Mouse (Mus musculus) activated CD4-positive, CD25-positive, alpha-beta regulatory T cell, adult 4 months (primary cell): ENCODE results near the gene Nol3. TPM values are rescaled to one million over a fixed set of nuclear protein-coding genes. Genes with fewer than 3 reads are reported as not detected.

Experiments used
- ATAC-seq: one replicate; pipeline ENCODE4 v1.8.0; 2017
- polyA plus RNA-seq, 2 experiments: library from polyadenylated mRNA; unstranded; fragments of 100-300 nt; shearing (Covaris generic); gene quantifications; one replicate each; pipeline ENCODE4 v1.2.1; 2017

Nol3 gene
- polyA plus RNA-seq, 2 experiments from 2014 or later, result not detected

DNA sequence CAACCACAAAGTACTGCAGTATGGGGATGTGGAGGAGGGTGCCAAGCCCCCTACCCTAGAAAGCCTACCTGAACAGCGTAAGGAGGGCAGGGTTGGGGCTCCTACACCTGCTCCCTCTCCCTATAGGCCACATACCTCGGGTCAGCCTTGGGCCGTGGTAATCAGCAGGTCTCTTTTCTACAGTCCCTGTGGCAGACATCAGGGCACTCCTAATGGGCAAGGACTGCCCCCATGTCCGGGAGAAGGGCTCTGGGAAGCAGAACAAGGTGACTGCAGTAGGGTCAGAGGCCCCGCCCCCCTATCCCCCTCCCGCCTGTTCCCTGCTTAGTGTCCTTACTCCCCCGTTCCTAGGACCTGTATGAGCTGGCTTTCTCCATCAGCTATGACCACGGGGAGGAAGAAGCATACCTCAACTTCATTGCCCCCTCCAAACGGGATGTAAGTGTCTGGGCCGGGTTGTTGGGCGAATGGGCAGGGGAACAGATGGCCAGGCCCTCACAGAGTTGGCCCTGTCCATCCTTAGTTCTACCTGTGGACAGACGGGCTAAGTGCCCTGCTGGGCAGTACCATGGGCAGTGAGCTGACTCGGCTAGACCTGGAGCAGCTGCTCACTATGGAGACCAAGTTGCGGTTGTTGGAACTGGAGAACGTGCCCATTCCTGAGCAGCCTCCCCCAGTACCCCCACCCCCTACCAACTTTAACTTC, 33.4 kb downstream of the Nol3 start:
- ATAC-seq, result no peak

DNA sequence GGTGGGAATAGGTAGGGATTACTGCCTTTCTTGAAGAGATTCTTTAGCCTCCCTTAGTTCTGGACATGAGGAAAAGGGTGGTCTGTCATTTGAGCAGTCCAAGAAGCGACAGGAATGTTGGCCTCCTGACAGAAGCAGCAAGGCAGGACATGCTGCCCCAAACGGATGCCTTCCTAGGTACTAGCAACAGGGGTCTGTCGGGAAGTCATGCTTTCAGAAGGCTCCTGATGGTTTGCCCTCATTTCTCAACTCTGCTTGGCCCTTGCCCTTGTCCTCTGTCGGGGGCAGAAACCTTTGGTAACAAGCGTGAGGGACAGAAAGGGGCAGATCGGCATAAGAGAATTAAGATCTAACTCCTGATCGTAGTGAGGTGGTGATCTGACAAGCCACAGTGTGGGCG, 34.2 kb downstream of the Nol3 start:
- ATAC-seq, result no peak

DNA sequence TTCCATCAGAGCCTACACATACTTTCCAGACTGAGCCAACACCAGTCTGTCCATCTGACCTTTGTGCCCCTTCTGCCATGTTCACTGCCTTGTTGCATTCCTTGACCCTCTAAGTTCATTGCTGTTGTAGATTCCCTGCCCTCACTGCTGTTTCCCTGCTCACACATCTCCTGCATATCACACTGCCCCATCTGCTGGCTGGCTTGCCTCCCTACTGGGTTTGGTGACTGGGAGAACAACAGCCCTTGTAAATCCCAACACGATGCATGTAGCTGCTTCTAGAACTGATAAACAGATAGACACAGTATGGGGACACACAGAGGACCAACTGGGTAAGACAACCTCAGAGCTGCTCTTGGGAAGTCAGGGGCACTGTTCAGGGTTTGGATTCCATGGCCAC, 35.8 kb downstream of the Nol3 start:
- ATAC-seq, result no peak

DNA sequence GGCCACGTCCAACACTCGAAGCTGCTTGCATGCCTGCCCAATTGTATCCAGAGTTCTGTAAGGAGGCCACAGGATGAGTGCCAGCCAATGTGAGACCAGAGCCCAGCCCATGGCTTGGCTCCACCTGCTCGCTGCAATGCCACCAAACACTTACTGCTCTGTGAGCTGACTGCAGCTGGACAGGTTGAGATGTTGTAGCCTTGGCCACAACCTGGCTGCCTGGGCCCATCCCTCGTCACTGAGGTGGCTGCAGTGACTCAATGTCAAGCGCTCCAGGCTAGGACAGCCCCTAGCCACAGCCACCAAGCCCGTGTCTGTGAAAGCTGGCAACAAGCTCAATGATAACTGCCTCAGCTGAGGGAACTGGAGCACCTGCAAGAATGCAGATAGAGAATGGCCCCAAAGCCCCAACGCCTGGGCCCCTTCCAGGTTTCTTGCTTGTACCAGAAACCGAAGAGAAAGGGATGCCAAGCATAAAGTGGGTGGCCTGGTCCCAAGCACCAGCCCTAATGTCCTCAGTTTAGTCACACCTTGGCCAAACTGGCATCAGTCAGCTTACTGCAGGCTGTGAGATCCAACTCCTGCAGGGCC, 37.0 kb downstream of the Nol3 start:
- no peak for ATAC-seq

DNA sequence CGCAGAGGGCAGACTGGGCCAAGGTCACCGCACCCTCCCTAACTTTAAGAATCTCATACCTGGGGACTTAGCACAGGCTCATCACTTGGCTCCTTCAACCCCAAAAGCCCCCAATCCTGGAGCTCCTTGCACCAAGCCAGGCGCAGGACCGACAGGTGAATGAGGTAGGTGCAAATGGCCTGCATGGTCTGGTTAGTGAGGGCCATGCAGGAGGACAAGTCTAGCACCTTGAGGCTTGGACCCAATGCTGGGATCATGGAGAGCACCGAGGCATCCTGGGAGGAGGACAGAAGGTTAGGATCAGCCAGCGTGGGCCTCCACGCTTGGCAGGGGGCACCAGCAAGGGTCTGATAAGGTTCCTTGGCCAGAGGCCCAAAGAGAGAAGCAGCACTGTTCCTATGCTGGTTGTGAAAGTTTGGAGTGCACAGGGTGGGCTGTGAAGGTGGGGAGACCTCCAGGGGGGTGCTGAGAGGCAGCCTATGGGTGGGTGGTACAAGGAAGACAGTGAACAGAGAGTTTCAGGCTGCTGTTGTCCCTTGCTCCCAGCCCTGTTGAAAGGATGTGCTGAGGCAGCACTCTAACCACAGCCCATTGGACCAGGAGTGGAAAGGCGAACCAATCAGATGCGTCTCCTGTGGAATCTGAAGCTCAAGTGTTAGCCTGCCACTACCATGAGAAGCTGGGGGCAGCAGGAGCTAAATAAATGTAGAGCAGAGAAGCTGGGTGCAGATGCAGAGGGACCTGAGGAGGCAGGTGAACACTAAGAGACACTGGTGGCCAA, 37.9 kb downstream of the Nol3 start:
- ATAC-seq, result no peak

DNA sequence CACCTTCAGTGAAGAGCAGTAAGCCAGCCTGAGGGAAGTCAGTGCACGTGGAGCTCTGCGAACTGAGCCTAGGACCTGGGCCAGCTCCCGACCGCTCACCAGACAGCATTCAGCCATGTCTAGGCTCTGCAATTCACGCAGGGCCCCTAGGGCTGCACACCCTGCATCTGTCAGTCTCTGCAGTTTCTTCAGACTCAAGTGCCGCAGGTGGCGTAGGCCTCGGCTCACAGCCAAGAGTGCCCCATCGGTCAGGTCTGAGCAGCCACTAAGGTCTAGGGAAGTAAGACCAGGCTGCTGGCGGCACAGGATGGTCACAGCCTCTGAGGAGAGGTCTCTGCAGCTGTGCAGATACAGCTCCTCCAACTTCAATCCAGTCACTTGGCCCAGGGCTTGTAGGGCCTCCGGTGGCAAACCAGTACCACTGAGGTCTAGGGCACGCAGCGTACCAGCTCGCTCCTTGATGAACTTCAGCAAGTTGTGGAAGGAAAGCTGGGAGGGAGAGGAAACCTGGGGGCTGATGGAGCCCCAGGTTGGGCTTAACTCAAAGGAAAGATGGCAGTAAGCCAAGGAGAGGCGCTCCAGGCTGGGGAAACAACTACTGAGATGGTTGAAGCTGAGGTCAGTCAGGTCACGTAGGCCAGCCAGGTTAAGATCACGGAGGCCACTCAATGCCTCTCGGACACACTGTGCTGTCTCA, 39.3 kb downstream of the Nol3 start:
- ATAC-seq, result no peak

DNA sequence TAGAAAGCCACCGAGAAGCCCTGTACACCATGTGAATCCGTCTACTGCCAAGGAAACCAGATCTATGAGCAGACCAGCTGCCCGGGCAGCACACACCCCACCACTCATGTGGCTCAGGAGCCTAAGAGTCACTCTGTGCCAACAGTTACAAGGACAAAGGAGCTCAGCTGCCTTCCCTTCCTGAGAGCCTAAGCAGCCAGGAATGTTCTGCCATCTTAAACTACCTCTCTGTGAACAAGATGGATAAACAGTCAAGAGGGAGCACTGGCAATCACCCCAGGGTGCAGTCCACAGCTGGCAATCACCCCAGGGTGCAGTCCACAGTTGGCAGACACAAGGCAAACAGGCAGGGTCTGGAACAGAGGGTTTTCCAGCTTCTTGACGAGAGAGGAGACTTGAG, 42.0 kb downstream of the Nol3 start:
- ATAC-seq, result no peak

DNA sequence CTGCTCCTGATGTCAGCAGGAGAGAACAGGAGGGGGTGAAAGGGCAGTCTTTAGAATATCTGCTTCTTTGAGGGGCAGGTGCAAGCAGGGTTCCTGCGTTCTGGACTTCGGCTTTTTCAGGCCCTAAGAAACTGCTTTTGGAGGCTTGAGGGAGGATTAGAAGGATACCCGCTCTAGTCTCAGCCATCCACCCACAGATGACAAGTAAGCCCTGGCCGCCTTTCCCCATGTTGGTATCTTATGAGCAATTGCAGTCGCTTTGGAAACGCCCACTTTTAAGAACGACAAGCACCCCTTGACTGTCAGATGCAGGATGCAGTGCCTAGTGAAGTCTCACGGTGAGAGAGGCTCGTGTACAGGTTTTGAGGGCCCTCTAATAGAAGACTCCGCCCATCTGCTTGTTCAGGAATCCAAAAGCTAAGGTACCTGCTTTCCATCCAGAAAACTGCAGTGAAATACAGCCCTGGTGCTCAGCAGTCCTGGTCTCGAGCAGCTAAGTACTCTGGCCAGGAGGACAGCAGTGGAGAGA, 42.8 kb downstream of the Nol3 start:
- no peak for ATAC-seq

DNA sequence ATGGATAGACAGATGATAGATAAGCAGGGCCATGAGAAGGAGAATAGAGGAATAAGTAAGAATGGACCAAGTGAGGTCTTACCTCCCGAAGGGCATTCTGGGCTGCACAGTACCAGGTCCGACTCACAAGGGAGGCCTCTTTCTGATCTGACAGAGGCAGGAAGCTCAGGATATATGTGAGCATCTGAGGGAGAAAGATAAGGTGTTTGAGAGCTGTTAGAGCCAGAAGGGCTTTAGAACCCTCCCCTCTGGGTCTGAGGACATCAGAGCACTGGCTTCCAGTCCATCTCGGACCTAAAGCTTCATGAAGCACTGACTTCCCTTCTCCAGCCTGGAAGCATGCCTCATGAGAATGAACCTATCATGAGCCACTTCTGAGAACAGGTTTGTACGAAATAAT, 47.2 kb downstream of the Nol3 start:
- ATAC-seq, result no peak

DNA sequence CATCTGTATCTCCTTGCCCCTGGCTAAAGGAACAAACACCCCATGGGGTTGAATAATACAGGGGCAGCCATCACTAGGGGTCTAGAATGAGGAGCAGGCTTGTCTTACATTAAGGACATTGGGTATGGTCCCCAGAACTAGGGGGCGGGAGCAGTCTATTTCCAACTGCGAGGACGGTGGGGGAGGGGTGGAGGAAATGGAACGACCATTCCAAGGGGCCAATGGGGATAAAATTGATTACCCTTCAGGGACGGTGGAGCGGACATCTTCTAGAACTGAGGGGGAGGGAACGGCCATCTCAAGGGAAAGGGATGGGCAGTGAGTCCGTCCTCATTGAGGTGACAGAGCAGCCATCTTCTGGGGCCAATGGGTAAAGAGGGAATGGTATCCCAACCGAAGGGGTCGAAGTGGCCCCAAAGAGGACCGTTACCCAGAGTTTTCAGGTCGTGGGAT, 49.7 kb downstream of the Nol3 start:
- ATAC-seq, result no peak

DNA sequence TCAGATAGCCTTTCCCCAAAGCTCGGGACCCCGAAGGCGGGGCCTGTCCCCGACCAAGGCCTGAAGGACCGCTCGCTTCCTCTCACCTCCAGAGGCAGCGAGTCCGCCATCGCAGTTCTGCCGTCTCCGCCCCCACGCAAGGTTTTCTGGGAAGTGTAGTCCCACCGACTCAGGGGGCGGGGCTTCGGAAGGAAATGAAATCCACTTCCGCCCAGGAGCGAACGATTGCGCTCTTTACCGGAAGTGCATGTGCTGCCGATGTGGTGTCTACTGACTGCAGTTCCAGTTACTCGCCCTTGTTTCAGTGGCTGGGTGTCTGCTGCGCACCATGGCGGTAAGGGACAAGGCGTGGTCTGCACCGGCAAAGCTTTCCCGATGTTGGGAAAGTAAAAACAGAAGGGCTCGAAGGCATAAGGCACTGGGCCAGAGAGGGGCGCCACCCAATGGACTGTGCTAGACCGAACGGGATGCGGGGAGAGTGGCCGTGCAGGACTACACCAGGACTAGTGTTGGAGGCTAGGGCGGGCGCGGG, 50.3 kb downstream of the Nol3 start, which contains the start of the genes Lrrc29 and Tmem208:
Lrrc29 (minus strand) TSS at position 138 of the 532 bp plus-strand sequence.
Tmem208 (plus strand) TSS at position 214 of the 532 bp plus-strand sequence.
- ATAC-seq, result peak; percentile 95

DNA sequence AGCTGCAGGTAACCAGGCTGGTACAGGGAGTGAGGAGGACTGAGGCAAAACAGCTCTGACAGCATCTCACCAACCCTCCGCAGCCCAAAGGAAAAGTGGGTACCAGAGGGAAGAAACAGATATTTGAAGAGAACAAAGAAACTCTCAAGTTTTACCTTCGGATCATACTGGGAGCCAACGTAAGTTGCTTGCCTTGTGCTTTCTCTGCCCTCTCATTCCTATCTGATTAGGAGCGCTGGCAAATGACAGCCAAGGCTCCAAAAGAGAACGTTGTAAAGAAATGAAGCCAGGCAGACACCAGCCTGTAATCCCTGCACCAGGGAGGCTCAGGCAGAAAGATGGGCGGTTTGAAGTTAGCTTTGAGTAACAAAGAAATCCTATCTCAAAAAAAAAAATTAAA, 51.0 kb downstream of the Nol3 start:
- ATAC-seq, result no peak

DNA sequence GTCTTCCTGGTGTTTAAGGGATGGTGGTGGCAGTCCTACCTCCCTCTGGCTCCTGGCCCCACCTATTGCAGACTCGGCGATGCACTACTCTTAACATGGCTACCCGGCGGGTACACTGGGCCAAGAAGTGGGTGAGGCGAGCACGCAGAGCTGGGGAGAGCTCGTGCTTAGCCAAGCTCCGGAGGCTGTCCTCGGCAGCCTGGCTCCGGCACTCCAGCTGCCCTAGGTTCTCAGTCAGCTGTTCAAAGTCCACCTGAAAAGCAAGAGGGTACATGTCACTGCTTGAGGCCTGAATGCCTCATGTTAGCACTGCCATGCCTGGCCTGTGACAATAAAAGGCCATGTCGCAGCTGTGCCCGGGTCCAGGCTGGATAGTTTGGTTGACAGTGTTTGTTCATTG, 54.4 kb downstream of the Nol3 start:
- no peak for ATAC-seq

DNA sequence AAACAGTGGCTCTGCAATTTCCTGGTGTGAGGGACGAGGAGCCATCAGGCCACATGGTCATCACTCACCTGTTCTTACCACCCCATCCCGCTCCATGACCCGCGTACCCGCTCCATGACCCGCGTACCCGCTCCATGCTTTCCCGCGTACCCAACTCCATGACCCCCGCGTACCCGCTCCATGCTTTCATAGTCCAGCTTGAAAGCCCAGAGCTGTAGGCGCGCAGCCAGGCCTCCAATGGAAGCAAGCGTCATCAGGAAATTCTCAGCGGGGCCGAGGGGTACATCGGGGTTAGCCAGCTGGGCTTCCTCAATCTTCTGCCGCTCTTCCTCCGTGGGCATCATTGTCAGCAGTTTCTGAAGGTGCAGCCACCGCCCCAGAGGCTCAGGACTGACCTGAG, 55.5 kb downstream of the Nol3 start:
- ATAC-seq, result no peak

Other genes starting within 250 kb of the Nol3 start
- not detected for gene Ces3a, start 227.5 kb upstream of the Nol3 start, polyA plus RNA-seq
- gene Ces3b, start 192.4 kb upstream of the Nol3 start, polyA plus RNA-seq, result not detected
- gene Ces4a, start 144.3 kb upstream of the Nol3 start, polyA plus RNA-seq, result not detected
- gene Cbfb, start 105.5 kb upstream of the Nol3 start, polyA plus RNA-seq, result 10 to 100 TPM; 34.0 to 49.2 TPM
- gene D230025D16Rik, start 51.0 kb upstream of the Nol3 start, polyA plus RNA-seq, result 10 to 100 TPM; 12.0 to 17.4 TPM
- under 1 TPM; 0.42 to 0.62 TPM for gene B3gnt9, start 21.0 kb upstream of the Nol3 start, polyA plus RNA-seq
- gene Tradd, start 11.5 kb upstream of the Nol3 start, polyA plus RNA-seq, result 10 to 100 TPM; 54.2 to 64.6 TPM
- 10 to 100 TPM; 17.7 to 24.2 TPM for gene Fbxl8, start 11.5 kb upstream of the Nol3 start, polyA plus RNA-seq
- under 1 TPM; 0.31 to 0.37 TPM for gene Hsf4, start 6.3 kb upstream of the Nol3 start, polyA plus RNA-seq
- 1 to 10 TPM in 1 of 2 experiments, under 1 TPM in 1; 0.79 to 1.1 TPM for gene 4931428F04Rik, start 13.7 kb downstream of the Nol3 start, polyA plus RNA-seq
- 1 to 10 TPM in 1 of 2 experiments, under 1 TPM in 1; 0.54 to 2.0 TPM for gene Exoc3l, start 20.0 kb downstream of the Nol3 start, polyA plus RNA-seq
- 10 to 100 TPM; 49.1 to 64.7 TPM for gene E2f4, start 21.5 kb downstream of the Nol3 start, polyA plus RNA-seq
- gene Elmo3, start 29.5 kb downstream of the Nol3 start, polyA plus RNA-seq, result 1 to 10 TPM; 6.6 to 7.4 TPM
- gene Lrrc29, start 50.1 kb downstream of the Nol3 start, polyA plus RNA-seq, result 1 to 10 TPM; 1.4 to 2.7 TPM
- 100 to 1,000 TPM; 160 to 182 TPM for gene Tmem208, start 50.2 kb downstream of the Nol3 start, polyA plus RNA-seq
- 1 to 10 TPM; 2.9 to 3.1 TPM for gene Fhod1, start 71.8 kb downstream of the Nol3 start, polyA plus RNA-seq
- gene Slc9a5, start 72.7 kb downstream of the Nol3 start, polyA plus RNA-seq, result under 1 TPM; 0.24 to 0.44 TPM
- under 1 TPM in 1 of 2 experiments, not detected in 1; 0.20 TPM for gene Plekhg4, start 97.1 kb downstream of the Nol3 start, polyA plus RNA-seq
- gene Kctd19, start 137.4 kb downstream of the Nol3 start, polyA plus RNA-seq, result not detected
- gene Lrrc36, start 137.4 kb downstream of the Nol3 start, polyA plus RNA-seq, result not detected
- gene Tppp3, start 195.4 kb downstream of the Nol3 start, polyA plus RNA-seq, result under 1 TPM; 0.50 to 0.60 TPM
- under 1 TPM; 0.43 to 0.62 TPM for gene Zdhhc1, start 220.8 kb downstream of the Nol3 start, polyA plus RNA-seq
- not detected for gene Hsd11b2, start 242.6 kb downstream of the Nol3 start, polyA plus RNA-seq